Mouse (Mus musculus) cerebellum, adult 2 months (tissue): ENCODE data around the gene 1600012H06Rik.
"Not testable (repeated sequence)": the region's sequence is repeated elsewhere in the genome, so short reads cannot be mapped to it uniquely, and the experiment has no call there.

Source experiments
- CTCF ChIP-seq: fragments of 200-500 bp; IDR thresholded peaks from 2 replicates; pipeline ENCODE4 v1.5.1; 2011; ENCODE audit warnings: low read depth, mild to moderate bottlenecking, control low read depth, low read length, moderate library complexity, borderline replicate concordance; ENCODE audit not compliant: insufficient read depth
- POLR2A ChIP-seq: fragments of 200-500 bp; IDR thresholded peaks from 2 replicates; pipeline ENCODE4 v1.6.1; 2011; ENCODE audit warnings: low read length, control low read depth, borderline replicate concordance; ENCODE audit not compliant: insufficient read depth

DNA sequence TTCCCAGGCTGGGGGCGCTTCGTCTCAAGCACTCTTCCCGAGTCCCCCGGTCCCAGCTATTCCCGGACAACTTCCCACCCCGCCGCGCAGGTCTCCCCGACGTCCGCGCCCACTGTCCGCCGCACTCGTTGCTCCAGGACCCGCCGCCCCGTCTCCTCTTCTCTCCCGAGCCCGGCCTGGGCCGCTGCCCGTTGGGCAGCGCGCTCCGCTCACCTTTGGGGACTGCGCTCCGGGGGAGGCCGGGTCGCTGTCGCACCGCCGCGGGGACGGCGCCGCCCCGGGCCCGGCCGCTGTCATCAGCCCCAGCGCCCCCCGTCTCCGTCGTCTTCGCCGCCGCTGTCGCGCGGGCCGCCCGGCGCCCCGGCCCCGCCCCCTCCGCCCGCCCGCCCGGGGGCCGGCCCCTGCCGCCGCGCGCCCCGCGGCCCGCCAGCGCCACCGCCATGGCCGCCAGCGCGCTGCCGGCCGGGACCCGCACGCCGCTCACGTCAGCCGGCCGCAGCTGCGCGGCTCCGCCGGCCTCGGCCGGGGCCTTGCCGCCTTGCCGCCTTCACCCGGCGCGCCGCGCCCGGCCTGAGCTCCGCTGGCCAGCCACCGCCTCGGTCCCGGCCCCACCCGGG lies 49.6 kb downstream of the 1600012H06Rik start:
- TF ChIP-seq POLR2A, CTCF: not testable (repeated sequence)
